Mouse (Mus musculus) intestine, postnatal 0 days (tissue): ENCODE results near the gene Immt. TPM values are rescaled to one million over a fixed set of nuclear protein-coding genes. Genes with fewer than 3 reads are reported as not detected.

Experiments
- ATAC-seq: fragments of 200-750 bp; cut with Nextera tagmentation; 2 replicates; pipeline ENCODE4 v1.8.0; 2017; ENCODE audit warnings: mild to moderate bottlenecking, moderate TSS enrichment, moderate library complexity
- H3K27ac ChIP-seq: fragments of 300-500 bp; sonication (generic); 2 replicates; pipeline ENCODE4 v1.5.1; 2014; ENCODE audit warnings: mild to moderate bottlenecking, low read depth, low read length, moderate library complexity
- H3K27me3 ChIP-seq: fragments of 300-500 bp; sonication (generic); replicated peaks from 2 replicates; pipeline ENCODE4 v1.6.1; 2014; ENCODE audit warnings: low read length, mixed read lengths; ENCODE audit not compliant: control insufficient read depth, insufficient read depth
- H3K36me3 ChIP-seq: fragments of 300-500 bp; sonication (generic); 2 replicates; pipeline ENCODE4 v1.6.1; 2014; ENCODE audit warnings: mild to moderate bottlenecking, moderate library complexity; ENCODE audit not compliant: control insufficient read depth, insufficient read depth
- H3K4me1 ChIP-seq: fragments of 300-500 bp; sonication (generic); replicated peaks from 2 replicates; pipeline ENCODE4 v1.6.1; 2014; ENCODE audit warnings: antibody characterized with exemption, low read length, mixed read lengths; ENCODE audit not compliant: control insufficient read depth, insufficient read depth
- H3K4me2 ChIP-seq: fragments of 300-500 bp; sonication (generic); replicated peaks from 2 replicates; pipeline ENCODE4 v1.6.1; 2014; ENCODE audit warnings: low read depth, mild to moderate bottlenecking, moderate library complexity
- H3K4me3 ChIP-seq: fragments of 300-500 bp; sonication (generic); 2 replicates; pipeline ENCODE4 v1.5.1; 2014; ENCODE audit warnings: low read depth, low read length
- H3K9ac ChIP-seq: fragments of 300-500 bp; sonication (generic); 2 replicates; pipeline ENCODE4 v1.6.1; 2014; ENCODE audit warnings: mild to moderate bottlenecking, low read depth, low read length
- H3K9me3 ChIP-seq: fragments of 300-500 bp; sonication (generic); 2 replicates; pipeline ENCODE4 v1.6.1; 2016; ENCODE audit warnings: mixed run types; ENCODE audit not compliant: control insufficient read depth
- CTCF ChIP-seq: sonication (generic); IDR thresholded peaks from 2 replicates; pipeline ENCODE4 v1.5.1; 2016; ENCODE audit warnings: low read depth, mild to moderate bottlenecking, control low read depth, antibody characterized with exemption, moderate library complexity
- WGBS: fragments of 180-500 bp; shearing (Covaris S2); extraction: QIAGEN DNeasy Blood & Tissue Kit; methylation state at CpG from one replicate; pipeline ENCODE4 v1.1.7; 2014; 5-methylcytosine and 5-hydroxymethylcytosine counted together
- polyA plus RNA-seq: library from polyadenylated mRNA; unstranded; fragments of >200 nt; fragmentation: Nextera tagmentation; extraction: Ambion mirVana; gene quantifications from 2 replicates; pipeline ENCODE4 v1.2.1, GENCODE M21; 2015

Gene Immt
- polyA plus RNA-seq, 1 experiment from 2014 or later, result 180 TPM

DNA sequence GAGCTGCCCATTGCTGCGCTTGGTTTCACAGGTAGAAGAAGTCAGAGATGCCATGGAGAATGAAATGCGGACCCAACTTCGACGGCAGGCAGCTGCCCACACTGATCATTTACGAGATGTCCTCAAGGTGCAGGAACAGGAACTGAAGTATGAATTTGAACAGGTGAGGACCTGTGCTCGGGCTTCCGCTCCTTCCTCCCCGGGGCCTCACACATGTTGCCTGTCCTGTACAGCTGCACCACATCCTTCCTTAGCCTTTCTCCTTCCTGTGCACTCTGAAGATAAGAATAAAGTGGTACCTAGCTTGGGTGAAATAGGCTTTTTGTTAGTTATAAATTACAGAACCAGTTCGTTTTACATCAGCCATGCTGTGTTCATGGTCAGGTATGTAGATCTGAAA lies 40.3 kb downstream of the Immt start:
- no peak overlapping the region for H3K4me2 ChIP-seq

GRCm38 (mm10) chr6:71877965-71878760 lies 47.0 kb downstream of the Immt start:
- no peaks in the 10 kb centered on the region for H3K4me1 ChIP-seq
- no peaks in the 10 kb centered on the region for H3K27me3 ChIP-seq
- H3K4me3 ChIP-seq, result no peak overlapping the region
- H3K9me3 ChIP-seq, result no peaks in the 10 kb centered on the region
- no peak overlapping the region for H3K4me2 ChIP-seq
- ATAC-seq, result no peak
- H3K9ac ChIP-seq, result no peak overlapping the region
- WGBS, result 84% methylated on average over 3 of the region's 3 CpGs
- peak; percentile 29; the same call in 1 of the 2 replicates for TF ChIP-seq CTCF
- H3K27ac ChIP-seq, result no peak overlapping the region; the same call in 1 of the 2 replicates
- peaks cover 71% of the 10 kb centered on the region for H3K36me3 ChIP-seq

More for the DNA sequence above, 40.3 kb downstream of the Immt start:
- H3K27ac ChIP-seq, result no peak overlapping the region
- no peaks in the 10 kb centered on the region for H3K27me3 ChIP-seq
- no peaks in the 10 kb centered on the region for H3K4me1 ChIP-seq
- 90% methylated on average over 9 of the region's 9 CpGs for WGBS
- no peaks in the 10 kb centered on the region for H3K9me3 ChIP-seq
- H3K36me3 ChIP-seq, result peaks cover 68% of the 10 kb centered on the region
- H3K9ac ChIP-seq, result no peak overlapping the region
- no peak for TF ChIP-seq CTCF
- no peak overlapping the region for H3K4me3 ChIP-seq
- no peak for ATAC-seq

DNA sequence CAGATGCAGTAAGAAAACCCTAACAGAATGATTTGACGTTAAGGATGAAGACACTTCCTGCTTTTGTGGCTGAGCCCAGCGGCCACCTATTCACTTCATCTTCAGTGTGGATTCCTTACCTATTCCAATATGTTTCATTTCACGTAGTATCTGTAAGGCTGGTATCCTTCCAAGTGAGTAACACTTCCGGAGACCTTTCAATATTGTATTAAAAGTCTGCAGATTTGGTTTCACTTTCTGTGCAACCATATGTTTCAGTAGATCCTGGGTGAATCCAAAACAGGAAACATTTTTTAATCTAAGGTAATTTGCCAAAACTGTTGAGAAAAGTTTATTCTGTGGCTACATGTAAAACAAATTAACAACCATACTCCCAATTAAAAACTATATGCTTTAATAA lies 62.1 kb downstream of the Immt start:
- no peak for ATAC-seq
- no peak for TF ChIP-seq CTCF
- Histone ChIP-seq H3K27ac (no peak overlapping the region), H3K9ac (no peak overlapping the region), H3K36me3 (peaks cover 80% of the 10 kb centered on the region), H3K27me3 (no peaks in the 10 kb centered on the region), H3K4me2 (no peak overlapping the region), H3K4me3 (no peak overlapping the region), H3K4me1 (no peaks in the 10 kb centered on the region), H3K9me3 (no peaks in the 10 kb centered on the region)
- WGBS, result 92% methylated on average over 4 of the region's 4 CpGs

- Histone ChIP-seq H3K27me3 (no peaks in the 10 kb centered on the region), H3K27ac (no peak overlapping the region), H3K36me3 (peaks cover 29% of the 10 kb centered on the region), H3K4me3 (peak overlapping the region; percentile 65), H3K4me2 (peak overlapping the region; percentile 74), H3K9me3 (no peaks in the 10 kb centered on the region), H3K9ac (peak overlapping the region; percentile 56), H3K4me1 (no peaks in the 10 kb centered on the region)
- 3% methylated on average over 4 of the region's 4 CpGs for whole genome bisulfite sequencing
- ATAC-seq, result no peak
- no peak for TF ChIP-seq CTCF
These were observed 76.6 kb downstream of the Immt start for GRCm38 (mm10) chr6:71907702-71908235.

DNA sequence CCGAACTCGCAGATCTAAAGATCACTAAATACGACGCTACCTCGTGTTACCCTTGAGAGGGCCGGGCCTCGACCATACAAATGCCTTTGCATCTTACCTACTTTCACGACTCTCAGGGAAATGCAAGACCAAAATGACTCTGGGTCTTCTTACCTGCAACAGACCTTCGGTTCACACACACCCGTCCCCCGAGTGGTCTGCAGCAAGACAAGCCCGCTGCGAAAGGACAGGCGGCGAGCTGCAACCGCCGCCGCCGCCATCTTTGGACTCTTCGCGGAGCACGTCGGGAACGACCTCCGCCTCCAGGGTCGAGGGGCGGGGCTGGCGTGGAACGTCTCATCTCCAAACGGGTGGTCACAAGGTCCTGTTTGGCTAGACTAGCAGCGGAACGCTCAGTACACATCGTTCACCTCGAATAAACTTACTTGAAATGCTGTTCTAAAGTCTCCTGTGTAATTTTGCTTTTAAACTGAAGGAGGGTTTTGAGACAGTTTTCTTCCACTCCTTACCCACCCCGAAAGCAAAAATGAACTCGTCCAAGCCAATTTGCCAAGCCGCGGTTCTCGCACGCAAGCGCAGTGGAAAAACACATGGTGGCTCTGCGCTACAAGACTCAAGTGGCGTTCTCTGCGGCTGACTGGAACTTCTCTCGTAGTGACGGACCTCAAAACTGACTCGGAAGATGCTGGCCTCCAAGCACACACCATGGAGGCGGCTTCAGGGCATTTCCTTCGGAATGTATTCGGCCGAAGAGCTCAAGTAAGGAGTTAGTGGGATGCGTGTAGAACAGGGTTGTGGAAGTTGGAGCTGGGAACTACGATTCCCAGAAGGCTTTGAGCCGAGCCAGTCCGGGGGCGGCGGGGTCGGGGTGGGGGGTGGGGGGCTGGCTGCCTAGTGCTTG lies 77.6 kb downstream of the Immt start, which contains the start of the genes Ptcd3 and Polr1a:
Gene Ptcd3 (minus strand): TSS at position 270 of the 901 bp plus-strand sequence.
Gene Polr1a (plus strand): TSS at position 573 of the 901 bp plus-strand sequence.
- under 1% methylated on average over 58 of the region's 58 CpGs for WGBS
- ATAC-seq, result peak; percentile 86
- TF ChIP-seq CTCF, result no peak

DNA sequence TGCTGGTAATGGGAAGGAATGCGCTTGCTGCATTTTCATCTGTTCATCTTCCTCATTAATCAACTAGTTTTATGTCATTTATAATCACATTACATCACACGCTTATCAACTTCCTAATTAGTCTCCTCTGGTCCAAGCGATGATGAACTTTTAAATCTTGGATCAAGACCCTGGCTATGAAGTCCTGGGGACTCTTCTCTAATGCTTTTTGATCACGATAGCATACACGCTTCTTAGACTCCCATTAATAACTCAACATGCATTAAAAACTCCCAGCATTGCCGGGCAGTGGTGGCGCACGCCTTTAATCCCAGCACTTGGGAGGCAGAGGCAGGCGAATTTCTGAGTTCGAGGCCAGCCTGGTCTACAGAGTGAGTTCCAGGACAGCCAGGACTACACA lies 78.3 kb downstream of the Immt start:
- no peaks in the 10 kb centered on the region for H3K27me3 ChIP-seq
- H3K36me3 ChIP-seq, result peaks cover 22% of the 10 kb centered on the region
- peak overlapping the region; percentile 65 for H3K4me3 ChIP-seq
- peak overlapping the region; percentile 56 for H3K9ac ChIP-seq
- no peak overlapping the region for H3K27ac ChIP-seq
- H3K9me3 ChIP-seq, result no peaks in the 10 kb centered on the region
- 15% methylated on average over 10 of the region's 10 CpGs for whole genome bisulfite sequencing
- peak overlapping the region; percentile 74 for H3K4me2 ChIP-seq
- ATAC-seq, result no peak; the same call in 1 of the 2 replicates
- TF ChIP-seq CTCF, result no peak
- H3K4me1 ChIP-seq, result no peaks in the 10 kb centered on the region

More for the DNA sequence above, 77.6 kb downstream of the Immt start, which contains the start of the genes Ptcd3 and Polr1a:
- Histone ChIP-seq H3K4me3 (peak within 1 kb of the TSS; percentile 65), H3K36me3 (peaks cover 25% of the 10 kb centered on the region), H3K4me1 (no peaks in the 10 kb centered on the region), H3K9me3 (no peaks in the 10 kb centered on the region), H3K27me3 (no peaks in the 10 kb centered on the region), H3K27ac (no peak within 1 kb of the TSS), H3K4me2 (peak within 1 kb of the TSS; percentile 74), H3K9ac (peak within 1 kb of the TSS; percentile 56)
